Mouse (Mus musculus) hematopoietic multipotent progenitor cell, adult 10-12 weeks (in vitro differentiated cells): ENCODE results near the gene Col13a1. TPM values are rescaled to one million over a fixed set of nuclear protein-coding genes. Genes with fewer than 3 reads are reported as not detected.

ENCODE experiments used
- polyA plus RNA-seq: library from polyadenylated mRNA; stranded (reverse); fragments of >175 nt; gene quantifications from 2 replicates; pipeline ENCODE4 v1.2.3, GENCODE M21; 2012; ENCODE audit warnings: low replicate concordance

Gene Col13a1
- 0.04 TPM in 1 of 2 replicates, not detected in the other for polyA plus RNA-seq

GRCm38 (mm10) chr10:61978866-61979340 is at the start of gene Col13a1:
Gene Col13a1 (minus strand): TSS chr10:61979108.

Other genes starting within 250 kb of the Col13a1 start
- gene H2afy2, start 195.0 kb downstream of the Col13a1 start, polyA plus RNA-seq: 0.08 TPM in 1 of 2 replicates, not detected in the other
- not detected in 2 replicates for gene Neurog3, start 154.0 kb upstream of the Col13a1 start, polyA plus RNA-seq
- 0.66 and 1.6 TPM in 2 replicates for gene Fam241b, start 164.8 kb upstream of the Col13a1 start, polyA plus RNA-seq